Mouse (Mus musculus) ES-Bruce4 (cell line): ENCODE data around the gene Tmem200c. TPM values are rescaled to one million over a fixed set of nuclear protein-coding genes. Genes with fewer than 3 reads are reported as not detected.

Experiments
- H3K27ac ChIP-seq: 2 replicates; pipeline ENCODE4 v1.5.1; 2012; ENCODE audit warnings: low read length, inconsistent platforms; ENCODE audit not compliant: insufficient read depth
- H3K27me3 ChIP-seq: 2 replicates; pipeline ENCODE4 v1.6.1; 2012; ENCODE audit warnings: mild to moderate bottlenecking, low read length, inconsistent platforms; ENCODE audit not compliant: control insufficient read depth, poor library complexity, insufficient read depth, severe bottlenecking
- H3K36me3 ChIP-seq: 2 replicates; pipeline ENCODE4 v1.6.1; 2012; ENCODE audit warnings: inconsistent platforms, mild to moderate bottlenecking, low read length, moderate library complexity; ENCODE audit not compliant: control insufficient read depth, poor library complexity, insufficient read depth, severe bottlenecking
- H3K4me1 ChIP-seq: one replicate; pipeline ENCODE4 v1.8.1; 2011; ENCODE audit warnings: low read length; ENCODE audit not compliant: control insufficient read depth, insufficient read depth
- H3K4me3 ChIP-seq: 2 replicates; pipeline ENCODE4 v1.5.1; 2011; ENCODE audit warnings: low read depth, mild to moderate bottlenecking, low read length
- H3K9ac ChIP-seq: 2 replicates; pipeline ENCODE4 v1.6.1; 2012; ENCODE audit warnings: low read depth, mild to moderate bottlenecking, inconsistent platforms; ENCODE audit not compliant: poor library complexity, severe bottlenecking
- H3K9me3 ChIP-seq: replicated peaks from 2 replicates; pipeline ENCODE4 v1.6.1; 2012; ENCODE audit warnings: mild to moderate bottlenecking, low read length, inconsistent platforms; ENCODE audit not compliant: control insufficient read depth, poor library complexity, insufficient read depth, severe bottlenecking
- CTCF ChIP-seq: IDR thresholded peaks from one replicate; pipeline ENCODE4 v1.8.1; 2011; ENCODE audit warnings: low read depth, low read length
- EP300 ChIP-seq: IDR thresholded peaks from 2 replicates; pipeline ENCODE4 v1.6.1; 2011; ENCODE audit warnings: low read depth, low read length; ENCODE audit not compliant: insufficient read depth
- POLR2A ChIP-seq: IDR thresholded peaks from one replicate; pipeline ENCODE4 v1.8.1; 2011; ENCODE audit warnings: low read length; ENCODE audit not compliant: insufficient read depth
- polyA plus RNA-seq: library from polyadenylated mRNA; stranded (reverse); fragments of >200 nt; gene quantifications from 2 replicates; pipeline ENCODE4 v1.2.4, GENCODE M21; 2011; ENCODE audit warnings: low read depth; ENCODE audit not compliant: missing spikeins, insufficient read depth, insufficient read length

Gene Tmem200c
- polyA plus RNA-seq, 1 experiment, result not detected

DNA sequence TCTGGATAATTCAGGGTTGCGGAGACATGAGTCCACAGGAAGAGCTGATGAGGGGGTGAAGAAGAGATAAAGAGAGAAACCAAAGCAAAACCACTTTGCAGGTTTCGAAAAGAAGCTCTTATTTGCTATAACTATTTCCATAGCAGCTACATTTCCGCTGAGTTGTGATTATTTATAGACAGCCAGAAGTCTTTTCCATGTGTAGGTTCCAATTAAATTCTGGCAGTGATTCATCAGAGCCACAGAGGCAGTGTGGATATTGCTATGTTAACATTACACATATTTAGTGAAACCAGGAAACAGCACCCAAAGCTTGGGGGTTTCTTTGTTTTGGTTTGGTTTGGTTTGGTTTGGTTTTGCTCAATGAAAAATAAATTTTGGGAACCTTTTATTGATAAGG, 37.8 kb downstream of the Tmem200c start:
- no peaks in the 10 kb centered on the region for H3K4me1 ChIP-seq
- no peak overlapping the region for H3K4me3 ChIP-seq
- no peaks in the 10 kb centered on the region for H3K27me3 ChIP-seq
- H3K9me3 ChIP-seq, result no peaks in the 10 kb centered on the region
- H3K27ac ChIP-seq, result no peak overlapping the region
- H3K36me3 ChIP-seq, result no peaks in the 10 kb centered on the region
- TF ChIP-seq CTCF (no peak), POLR2A (no peak), EP300 (no peak)
- no peak overlapping the region for H3K9ac ChIP-seq

DNA sequence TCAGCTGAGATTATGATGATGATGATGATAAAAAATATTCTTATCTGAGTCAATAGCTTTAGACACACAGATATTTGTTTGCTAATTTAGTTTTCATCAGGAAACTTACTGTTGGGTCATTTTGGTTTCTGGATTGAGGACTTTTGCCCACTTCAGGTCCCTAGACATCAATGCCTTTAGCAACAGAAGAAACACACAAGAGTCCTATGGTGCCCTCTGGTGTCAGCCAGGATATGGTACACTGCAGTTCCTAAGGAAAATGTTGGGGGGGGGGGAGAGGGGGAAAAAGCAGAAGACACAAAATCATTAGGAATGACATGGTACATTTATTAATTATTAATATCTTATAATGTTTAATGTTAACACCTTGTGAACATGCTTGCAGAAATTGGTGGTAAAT, 42.0 kb downstream of the Tmem200c start:
- Histone ChIP-seq H3K36me3 (no peaks in the 10 kb centered on the region), H3K9ac (no peak overlapping the region), H3K4me3 (no peak overlapping the region), H3K27ac (no peak overlapping the region), H3K9me3 (no peaks in the 10 kb centered on the region), H3K27me3 (no peaks in the 10 kb centered on the region), H3K4me1 (no peaks in the 10 kb centered on the region)
- no peak for TF ChIP-seq CTCF
- TF ChIP-seq POLR2A, result no peak
- TF ChIP-seq EP300, result no peak

DNA sequence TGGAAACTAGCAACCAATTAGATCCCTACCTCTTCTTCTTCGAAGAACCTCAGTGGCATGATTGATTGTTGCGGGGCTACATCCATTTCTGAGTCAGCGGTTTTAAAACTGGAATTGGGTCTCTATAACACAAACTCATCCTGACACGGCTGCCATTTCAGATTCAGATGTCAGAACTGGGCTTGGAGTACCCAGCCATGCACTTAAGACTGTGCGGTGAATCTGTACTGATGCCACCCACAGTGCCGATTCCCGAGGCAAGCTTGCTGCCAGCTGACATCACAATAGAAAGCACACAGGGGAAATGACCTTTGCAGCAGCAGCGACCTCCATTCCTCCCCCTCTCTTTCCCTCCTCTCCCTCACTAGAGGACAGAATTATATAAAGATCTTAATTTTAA, 47.6 kb downstream of the Tmem200c start:
- H3K4me3 ChIP-seq, result no peak overlapping the region
- no peaks in the 10 kb centered on the region for H3K4me1 ChIP-seq
- no peaks in the 10 kb centered on the region for H3K9me3 ChIP-seq
- H3K27ac ChIP-seq, result no peak overlapping the region
- TF ChIP-seq CTCF (no peak), EP300 (no peak), POLR2A (no peak)
- no peaks in the 10 kb centered on the region for H3K36me3 ChIP-seq
- no peaks in the 10 kb centered on the region for H3K27me3 ChIP-seq
- no peak overlapping the region for H3K9ac ChIP-seq

DNA sequence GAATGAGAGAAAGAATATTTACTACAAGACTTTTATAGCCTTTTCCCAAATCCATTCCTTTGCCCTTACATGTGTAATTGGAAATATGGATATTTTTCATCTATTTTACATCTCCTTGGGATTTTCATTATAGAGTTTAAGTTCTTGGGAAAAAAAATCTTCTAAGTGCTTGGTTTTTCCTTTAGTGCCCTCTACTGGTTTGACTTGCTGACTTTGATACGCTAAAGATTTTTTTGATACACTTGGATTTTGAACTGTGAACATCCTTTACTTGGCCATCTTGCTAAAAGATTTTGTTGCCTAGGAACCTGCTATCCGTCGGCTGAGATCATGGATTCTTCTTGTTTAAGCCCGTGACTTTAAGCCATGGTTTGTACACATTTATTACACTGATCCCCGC, 48.8 kb downstream of the Tmem200c start:
- Histone ChIP-seq H3K27me3 (no peaks in the 10 kb centered on the region), H3K36me3 (no peaks in the 10 kb centered on the region)
- TF ChIP-seq POLR2A (no peak), EP300 (no peak), CTCF (no peak)

DNA sequence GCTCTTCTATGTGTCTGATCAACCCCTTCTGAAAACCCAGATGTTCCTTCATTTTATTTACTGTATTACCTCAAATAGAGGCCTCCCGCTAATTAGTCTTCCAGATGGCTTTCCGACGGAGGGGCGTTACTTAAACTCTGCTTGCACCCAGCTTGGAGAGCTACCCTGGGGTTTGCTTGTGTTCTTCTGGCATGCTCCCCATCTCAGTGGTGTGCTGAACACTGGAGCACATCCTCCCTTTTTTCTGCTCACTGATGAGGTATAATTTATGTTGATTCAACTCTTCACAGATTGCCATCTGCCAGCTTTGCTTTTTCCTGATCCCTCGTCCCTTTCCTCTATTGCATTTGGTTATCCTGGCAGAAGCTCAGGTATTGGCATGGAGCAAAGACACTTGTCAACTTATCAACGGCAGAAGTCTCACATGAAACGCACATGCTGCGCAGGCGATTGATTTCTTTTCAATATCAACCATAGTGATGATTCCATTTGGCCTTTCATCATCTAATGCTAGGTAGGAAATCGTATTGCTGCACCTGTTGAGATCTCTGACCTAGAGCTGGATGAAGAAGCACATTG, 49.6 kb downstream of the Tmem200c start:
- no peaks in the 10 kb centered on the region for H3K36me3 ChIP-seq
- H3K4me1 ChIP-seq, result no peaks in the 10 kb centered on the region
- H3K27me3 ChIP-seq, result no peaks in the 10 kb centered on the region
- no peak for TF ChIP-seq POLR2A
- no peak for TF ChIP-seq CTCF
- TF ChIP-seq EP300, result no peak
- H3K9ac ChIP-seq, result no peak overlapping the region
- no peak overlapping the region for H3K27ac ChIP-seq
- no peak overlapping the region for H3K4me3 ChIP-seq
- no peaks in the 10 kb centered on the region for H3K9me3 ChIP-seq

More for the DNA sequence above, 48.8 kb downstream of the Tmem200c start:
- no peak overlapping the region for H3K4me3 ChIP-seq
- H3K4me1 ChIP-seq, result no peaks in the 10 kb centered on the region
- no peak overlapping the region for H3K9ac ChIP-seq
- no peaks in the 10 kb centered on the region for H3K9me3 ChIP-seq
- no peak overlapping the region for H3K27ac ChIP-seq

DNA sequence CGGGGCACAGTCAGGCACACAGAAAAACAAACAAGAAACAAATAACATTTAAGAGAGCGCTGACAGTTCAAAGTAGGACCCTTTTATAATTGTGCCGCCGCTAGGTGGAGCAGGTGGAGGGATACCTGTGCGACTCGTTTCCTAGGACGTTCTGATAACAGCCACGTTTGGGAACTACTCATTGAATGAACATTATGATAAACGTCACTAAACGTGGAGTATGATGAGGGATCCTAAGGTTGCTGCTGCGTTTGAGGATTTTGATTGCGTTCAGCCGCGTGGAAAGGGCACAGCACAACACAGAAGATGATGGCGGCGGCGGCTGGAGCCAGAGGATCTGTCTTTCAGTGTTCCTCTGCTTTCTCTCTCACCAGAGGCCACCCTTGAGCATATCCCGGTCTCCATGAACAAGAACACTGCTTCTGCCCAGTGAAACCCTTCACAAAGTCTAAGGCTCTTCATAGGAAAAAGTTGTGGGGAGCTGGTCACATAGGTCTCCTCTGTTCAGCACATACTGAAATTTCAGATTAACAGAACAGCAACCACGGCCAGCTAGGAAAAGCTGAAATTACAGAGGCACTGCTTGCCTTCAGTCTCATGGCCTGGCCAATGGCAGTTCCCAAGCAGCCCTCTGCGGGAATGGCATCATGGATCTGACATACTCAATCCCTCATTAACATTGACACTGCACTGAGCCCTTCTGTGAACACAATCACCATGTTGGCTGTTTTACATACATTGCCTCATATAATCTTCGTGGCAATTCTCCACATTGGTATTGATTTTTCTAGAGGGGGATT, 55.5 kb downstream of the Tmem200c start:
- Histone ChIP-seq H3K36me3 (no peaks in the 10 kb centered on the region), H3K4me1 (no peaks in the 10 kb centered on the region), H3K4me3 (peak overlapping the region; percentile 58), H3K27ac (no peak overlapping the region), H3K27me3 (no peaks in the 10 kb centered on the region), H3K9ac (no peak overlapping the region), H3K9me3 (no peaks in the 10 kb centered on the region)
- TF ChIP-seq CTCF (peak; percentile 38), POLR2A (no peak), EP300 (no peak)
